Mouse (Mus musculus): Measurements from ENCODE around the gene Fam166b.

DNA sequence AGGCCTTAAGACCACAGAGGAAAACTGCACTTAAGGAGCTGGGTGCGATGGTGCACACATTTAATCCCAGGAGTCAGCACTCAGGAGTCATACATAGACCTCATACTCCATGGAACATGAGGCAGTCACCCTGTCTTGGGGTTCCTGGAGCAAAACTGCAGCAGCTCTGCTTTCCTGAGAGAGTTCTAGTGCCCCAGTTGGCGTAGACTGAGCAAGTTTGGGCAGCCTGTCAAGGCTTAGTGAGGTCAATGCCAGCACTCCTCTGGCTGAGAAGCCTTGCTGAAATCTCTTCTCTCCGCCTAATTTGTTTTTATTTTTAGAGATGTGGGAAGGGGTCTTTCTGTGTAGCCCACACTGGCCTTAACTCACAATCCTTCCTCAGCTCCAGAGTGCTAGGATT, 19.6 kb upstream of the Fam166b start:
- TF ChIP-seq POLR2A (IDR thresholded peaks at IDR 0.05; ENCODE audit: insufficient read depth, low read depth, low read length) (no peak), CTCF (IDR thresholded peaks at IDR 0.05) (no peak), EP300 (IDR thresholded peaks at IDR 0.05; ENCODE audit: insufficient read depth, low read depth, low read length) (no peak)

All from heart, adult 2 months (tissue).